Mouse (Mus musculus): Measurements from ENCODE around the gene Nono. TPM values are rescaled to one million over a fixed set of nuclear protein-coding genes. Genes with fewer than 3 reads are reported as not detected.
A peak's percentile ranks its signal among the peaks of the same experiment; 100 is the strongest.

Nono gene
- total and polyA plus RNA-seq, 2 experiments, result 36.5 to 83.3 TPM

GRCm38 (mm10) chrX:101420700-101421095 is 8.4 kb upstream of the Nono start, which contains the start of gene Zmym3:
Zmym3 (minus strand) TSS chrX:101420849.
- no peak for DNase-seq (ENCODE audit: extremely low read depth, low read depth, low spot score)
- peak within 1 kb of the TSS; percentile 50; the same call in 1 of the 2 replicates for H3K27ac ChIP-seq (replicated peaks; ENCODE audit: insufficient read depth, low read depth, low read length)

GRCm38 (mm10) chrX:101423462-101423861 is 5.7 kb upstream of the Nono start:
- Histone ChIP-seq H3K4me3 (ENCODE audit: insufficient read depth, low read depth, low read length) (no peak overlapping the region), H3K4me1 (ENCODE audit: control insufficient read depth, insufficient read depth, low read length) (no peaks in the 10 kb centered on the region; the same call in 1 of the 2 replicates), H3K27me3 (ENCODE audit: control insufficient read depth, insufficient read depth, low read length) (no peaks in the 10 kb centered on the region), H3K27ac (replicated peaks; ENCODE audit: insufficient read depth, low read depth, low read length) (no peak overlapping the region), H3K36me3 (ENCODE audit: control insufficient read depth, insufficient read depth, low read length) (no peaks in the 10 kb centered on the region), H3K79me2 (ENCODE audit: control insufficient read depth, insufficient read depth, low read length) (no peaks in the 10 kb centered on the region), H3K9ac (ENCODE audit: low read depth, low read length) (no peak overlapping the region)
- no peak for TF ChIP-seq CTCF (IDR thresholded peaks at IDR 0.05; ENCODE audit: low read depth, low read length)
- no peak for TF ChIP-seq POLR2A (IDR thresholded peaks at IDR 0.05; ENCODE audit: extremely low read depth, insufficient read depth, low read length)
- DNase-seq (ENCODE audit: extremely low read depth, low read depth, low spot score), result no peak
- WGBS, result 83% methylated on average over 2 of the region's 2 CpGs

More at GRCm38 (mm10) chrX:101420700-101421095, 8.4 kb upstream of the Nono start, which contains the start of gene Zmym3:
- H3K36me3 ChIP-seq (ENCODE audit: control insufficient read depth, insufficient read depth, low read length), result no peaks in the 10 kb centered on the region
- no peak for TF ChIP-seq POLR2A (IDR thresholded peaks at IDR 0.05; ENCODE audit: extremely low read depth, insufficient read depth, low read length)
- TF ChIP-seq CTCF (IDR thresholded peaks at IDR 0.05; ENCODE audit: low read depth, low read length), result no peak
- no peaks in the 10 kb centered on the region for H3K4me1 ChIP-seq (ENCODE audit: control insufficient read depth, insufficient read depth, low read length)
- H3K4me3 ChIP-seq (ENCODE audit: insufficient read depth, low read depth, low read length), result peak within 1 kb of the TSS; percentile 99
- no peaks in the 10 kb centered on the region for H3K27me3 ChIP-seq (ENCODE audit: control insufficient read depth, insufficient read depth, low read length)
- no peaks in the 10 kb centered on the region for H3K79me2 ChIP-seq (ENCODE audit: control insufficient read depth, insufficient read depth, low read length)
- WGBS, result 62% methylated on average over 4 of the region's 4 CpGs
- H3K9ac ChIP-seq (ENCODE audit: low read depth, low read length), result peak within 1 kb of the TSS; percentile 79

GRCm38 (mm10) chrX:101427774-101428173 is 1.3 kb upstream of the Nono start:
- TF ChIP-seq POLR2A (IDR thresholded peaks at IDR 0.05; ENCODE audit: extremely low read depth, insufficient read depth, low read length) (no peak), CTCF (IDR thresholded peaks at IDR 0.05; ENCODE audit: low read depth, low read length) (peak; percentile 51)
- Histone ChIP-seq H3K27ac (replicated peaks; ENCODE audit: insufficient read depth, low read depth, low read length) (no peak overlapping the region), H3K4me3 (ENCODE audit: insufficient read depth, low read depth, low read length) (no peak overlapping the region), H3K27me3 (ENCODE audit: control insufficient read depth, insufficient read depth, low read length) (no peaks in the 10 kb centered on the region), H3K4me1 (ENCODE audit: control insufficient read depth, insufficient read depth, low read length) (no peaks in the 10 kb centered on the region; the same call in 1 of the 2 replicates), H3K9ac (ENCODE audit: low read depth, low read length) (no peak overlapping the region), H3K36me3 (ENCODE audit: control insufficient read depth, insufficient read depth, low read length) (no peaks in the 10 kb centered on the region), H3K79me2 (ENCODE audit: control insufficient read depth, insufficient read depth, low read length) (no peaks in the 10 kb centered on the region; the same call in 1 of the 2 replicates)
- peak; percentile 15 for DNase-seq (ENCODE audit: extremely low read depth, low read depth, low spot score)
- WGBS, result 21% methylated on average over 1 of the region's 1 CpGs

GRCm38 (mm10) chrX:101428785-101429141 is 355 bp upstream of the Nono start:
- Histone ChIP-seq H3K36me3 (ENCODE audit: control insufficient read depth, insufficient read depth, low read length) (peaks cover 3% of the 10 kb centered on the region; the same call in 1 of the 2 replicates), H3K4me1 (ENCODE audit: control insufficient read depth, insufficient read depth, low read length) (no peaks in the 10 kb centered on the region; the same call in 1 of the 2 replicates), H3K27me3 (ENCODE audit: control insufficient read depth, insufficient read depth, low read length) (no peaks in the 10 kb centered on the region), H3K9ac (ENCODE audit: low read depth, low read length) (peak overlapping the region; percentile 92), H3K27ac (replicated peaks; ENCODE audit: insufficient read depth, low read depth, low read length) (peak overlapping the region; percentile 99), H3K79me2 (ENCODE audit: control insufficient read depth, insufficient read depth, low read length) (no peaks in the 10 kb centered on the region; the same call in 1 of the 2 replicates), H3K4me3 (ENCODE audit: insufficient read depth, low read depth, low read length) (peak overlapping the region; percentile 83; the same call in 1 of the 2 replicates)
- WGBS, result 8% methylated on average over 7 of the region's 7 CpGs
- TF ChIP-seq CTCF (IDR thresholded peaks at IDR 0.05; ENCODE audit: low read depth, low read length) (no peak), POLR2A (IDR thresholded peaks at IDR 0.05; ENCODE audit: extremely low read depth, insufficient read depth, low read length) (no peak)
- no peak for DNase-seq (ENCODE audit: extremely low read depth, low read depth, low spot score)

- H3K4me1 ChIP-seq (ENCODE audit: control insufficient read depth, insufficient read depth, low read length), result no peaks in the 10 kb centered on the region; the same call in 1 of the 2 replicates
- H3K4me3 ChIP-seq (ENCODE audit: insufficient read depth, low read depth, low read length), result peak overlapping the region; percentile 83
- H3K36me3 ChIP-seq (ENCODE audit: control insufficient read depth, insufficient read depth, low read length), result peaks cover 3% of the 10 kb centered on the region; the same call in 1 of the 2 replicates
- no peaks in the 10 kb centered on the region for H3K27me3 ChIP-seq (ENCODE audit: control insufficient read depth, insufficient read depth, low read length)
- peak overlapping the region; percentile 81 for H3K9ac ChIP-seq (ENCODE audit: low read depth, low read length)
- H3K79me2 ChIP-seq (ENCODE audit: control insufficient read depth, insufficient read depth, low read length), result no peaks in the 10 kb centered on the region; the same call in 1 of the 2 replicates
- peak; percentile 44 for DNase-seq (ENCODE audit: extremely low read depth, low read depth, low spot score)
- 0% methylated on average over 14 of the region's 14 CpGs for WGBS
- H3K27ac ChIP-seq (replicated peaks; ENCODE audit: insufficient read depth, low read depth, low read length), result peak overlapping the region; percentile 75
- no peak for TF ChIP-seq CTCF (IDR thresholded peaks at IDR 0.05; ENCODE audit: low read depth, low read length)
Observed at GRCm38 (mm10) chrX:101429976-101430375, 858 bp downstream of the Nono start.

GRCm38 (mm10) chrX:101448886-101449475 is 19.9 kb downstream of the Nono start, which contains the start of gene Itgb1bp2:
Itgb1bp2 (plus strand) TSS chrX:101449088.
- Histone ChIP-seq H3K27ac (replicated peaks; ENCODE audit: insufficient read depth, low read depth, low read length) (no peak within 1 kb of the TSS), H3K4me1 (ENCODE audit: control insufficient read depth, insufficient read depth, low read length) (no peaks in the 10 kb centered on the region), H3K4me3 (ENCODE audit: insufficient read depth, low read depth, low read length) (no peak within 1 kb of the TSS), H3K9ac (ENCODE audit: low read depth, low read length) (no peak within 1 kb of the TSS), H3K79me2 (ENCODE audit: control insufficient read depth, insufficient read depth, low read length) (no peaks in the 10 kb centered on the region), H3K27me3 (ENCODE audit: control insufficient read depth, insufficient read depth, low read length) (no peaks in the 10 kb centered on the region), H3K36me3 (ENCODE audit: control insufficient read depth, insufficient read depth, low read length) (peaks cover 23% of the 10 kb centered on the region)
- no peak for DNase-seq (ENCODE audit: extremely low read depth, low read depth, low spot score)
- 72% methylated on average over 4 of the region's 4 CpGs for WGBS
- TF ChIP-seq POLR2A (IDR thresholded peaks at IDR 0.05; ENCODE audit: extremely low read depth, insufficient read depth, low read length) (no peak), CTCF (IDR thresholded peaks at IDR 0.05; ENCODE audit: low read depth, low read length) (no peak)
